Mouse (Mus musculus) ES-E14 (cell line): Measurements from ENCODE around the gene Cfap58. TPM values are rescaled to one million over a fixed set of nuclear protein-coding genes. Genes with fewer than 3 reads are reported as not detected.

Experiments
- DNase-seq: peaks from one replicate; pipeline ENCODE4 v3.0.0-alpha.2; 2013; ENCODE audit warnings: low read depth, low spot score
- H3K27ac ChIP-seq: 2 replicates; pipeline ENCODE4 v1.5.1; 2012; ENCODE audit warnings: low read depth, mild to moderate bottlenecking, low read length, moderate library complexity, mixed read lengths; ENCODE audit not compliant: poor library complexity, insufficient read depth, severe bottlenecking
- H3K36me3 ChIP-seq: 2 replicates; pipeline ENCODE4 v1.6.1; 2012; ENCODE audit warnings: mild to moderate bottlenecking, low read length, moderate library complexity, mixed read lengths; ENCODE audit not compliant: control insufficient read depth, poor library complexity, insufficient read depth, severe bottlenecking
- H3K4me1 ChIP-seq, 2 experiments: fragments of 150-350 bp in 1 of 2; sonication (generic) in 1 of 2; 2 replicates each; pipeline ENCODE4 v1.6.1; 2012; ENCODE audit warnings: low read length in 2 of 2, mild to moderate bottlenecking in 1 of 2, mixed read lengths in 1 of 2; ENCODE audit not compliant: control insufficient read depth in 2 of 2, insufficient read depth in 2 of 2, poor library complexity in 1 of 2
- H3K4me3 ChIP-seq, 2 experiments: fragments of 150-350 bp in 1 of 2; sonication (generic) in 1 of 2; 2 replicates each; pipeline ENCODE4 v1.5.1; 2012; ENCODE audit warnings: low read length in 2 of 2, low read depth in 1 of 2, mild to moderate bottlenecking in 1 of 2, mixed read lengths in 1 of 2; ENCODE audit not compliant: insufficient read depth in 1 of 2, poor library complexity in 1 of 2, severe bottlenecking in 1 of 2
- H3K9ac ChIP-seq: 2 replicates; pipeline ENCODE4 v1.6.1; 2012; ENCODE audit warnings: low read depth, mild to moderate bottlenecking, low read length, mixed read lengths; ENCODE audit not compliant: poor library complexity, insufficient read depth, severe bottlenecking
- H3K9me3 ChIP-seq: fragments of 150-350 bp; sonication (generic); 2 replicates; pipeline ENCODE4 v1.6.1; 2012; ENCODE audit warnings: low read depth, mild to moderate bottlenecking, low read length; ENCODE audit not compliant: control insufficient read depth, insufficient read depth
- CHD2 ChIP-seq: IDR thresholded peaks from 2 replicates; pipeline ENCODE4 v1.6.1; 2014; ENCODE audit warnings: mild to moderate bottlenecking, low read depth, low read length, inconsistent platforms
- HCFC1 ChIP-seq: IDR thresholded peaks from 2 replicates; pipeline ENCODE4 v1.6.1; 2012; ENCODE audit warnings: low read length, inconsistent platforms, borderline replicate concordance; ENCODE audit not compliant: insufficient read depth
- MAFK ChIP-seq: IDR thresholded peaks from 2 replicates; pipeline ENCODE4 v1.6.1; 2014; ENCODE audit warnings: mild to moderate bottlenecking, low read depth, low read length, inconsistent platforms; ENCODE audit not compliant: insufficient read depth
- ZC3H11A ChIP-seq: IDR thresholded peaks from 2 replicates; pipeline ENCODE4 v1.6.1; 2012; ENCODE audit warnings: low read depth, mild to moderate bottlenecking, inconsistent platforms, low read length, borderline replicate concordance
- ZNF384 ChIP-seq: IDR thresholded peaks from 2 replicates; pipeline ENCODE4 v1.6.1; 2012; ENCODE audit warnings: low read depth, low read length, inconsistent platforms
- in situ Hi-C, 2 experiments: fragments of 600-800 bp; cut with MboI; formaldehyde crosslinking; loops; one replicate each; pipeline ENCODE4 v1.15.1; 2025; ENCODE audit warnings: low sequenced_read_pairs in 2 of 2, inconsistent platforms in 1 of 2; ENCODE audit not compliant: unreplicated experiment in 2 of 2
- total RNA-seq: library from RNA; depleted of rRNA; stranded (reverse); fragments of 300-350 nt; gene quantifications from 2 replicates; pipeline ENCODE4 v1.2.3, GENCODE M21; 2012

The Cfap58 gene
- total RNA-seq, 1 experiment = not detected

DNA sequence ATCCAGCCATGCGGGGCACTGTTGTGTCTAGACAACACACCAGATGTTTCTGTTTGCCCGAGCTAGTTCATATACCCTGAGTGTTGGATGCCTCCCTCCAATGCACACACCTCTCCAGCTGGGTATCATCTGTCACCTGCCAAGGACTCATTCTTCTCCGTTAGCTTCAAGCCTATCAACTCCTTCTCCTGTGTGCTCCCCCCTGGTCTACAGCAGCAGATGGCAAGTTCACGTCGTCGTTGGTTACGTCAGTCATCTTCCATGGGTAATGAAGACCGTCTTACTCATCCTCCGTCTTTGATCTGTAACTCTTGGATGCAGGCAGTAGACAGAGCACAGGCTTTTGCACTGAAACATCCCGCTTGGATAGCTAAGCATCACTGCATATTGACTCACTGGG is 42.8 kb downstream of the Cfap58 start:
- no peak for DNase-seq
- H3K9ac ChIP-seq = no peak overlapping the region
- no peak overlapping the region for H3K4me3 ChIP-seq
- in situ Hi-C loops = no loop called here
- H3K36me3 ChIP-seq = no peaks in the 10 kb centered on the region
- no peak overlapping the region for H3K27ac ChIP-seq
- H3K4me1 ChIP-seq = peaks cover 0 to 3% of the 10 kb centered on the region in 2 experiments; a peak in 1 of 4 replicates
- no peaks in the 10 kb centered on the region for H3K9me3 ChIP-seq
- TF ChIP-seq MAFK (no peak), ZC3H11A (no peak), HCFC1 (no peak), ZNF384 (no peak), CHD2 (no peak)

DNA sequence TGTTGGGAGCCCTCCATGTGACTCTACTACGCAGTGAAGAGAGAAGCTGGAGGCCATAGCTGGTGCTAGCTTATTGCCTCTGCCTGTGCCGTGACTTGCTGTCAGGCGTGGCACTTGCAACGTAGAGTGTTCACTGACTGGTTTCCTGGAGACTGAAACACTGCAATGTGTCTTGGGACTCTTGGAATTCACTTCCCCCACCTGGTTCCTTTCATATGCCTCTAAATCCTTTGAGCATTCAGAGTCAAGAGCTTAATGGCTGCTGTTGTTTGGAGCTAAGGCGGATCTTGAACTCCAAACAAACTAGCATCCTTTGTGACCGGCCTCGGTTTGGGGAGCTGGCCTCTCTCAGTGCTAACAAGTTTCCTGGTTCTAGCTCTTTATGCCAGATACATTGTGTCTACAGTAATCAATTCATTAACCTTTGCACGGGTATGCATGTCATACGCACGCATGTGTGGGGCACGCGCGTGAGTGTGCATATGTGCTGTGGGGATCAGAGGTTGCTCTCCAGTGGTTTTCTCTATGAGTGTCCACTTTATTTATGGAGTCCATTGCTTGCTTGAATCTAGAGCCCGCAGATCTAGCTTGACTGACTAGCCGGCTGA is 48.2 kb downstream of the Cfap58 start:
- no peak for TF ChIP-seq CHD2
- no peak for TF ChIP-seq ZC3H11A
- TF ChIP-seq ZNF384 = no peak
- no peak for TF ChIP-seq HCFC1
- Histone ChIP-seq H3K36me3 (no peaks in the 10 kb centered on the region), H3K9me3 (no peaks in the 10 kb centered on the region), H3K4me3 (no peak overlapping the region), H3K9ac (no peak overlapping the region), H3K27ac (no peak overlapping the region), H3K4me1 (peaks cover 0 to 3% of the 10 kb centered on the region in 2 experiments; a peak in 1 of 4 replicates)
- peak; percentile 17 for DNase-seq
- in situ Hi-C loops = no loop called here

DNA sequence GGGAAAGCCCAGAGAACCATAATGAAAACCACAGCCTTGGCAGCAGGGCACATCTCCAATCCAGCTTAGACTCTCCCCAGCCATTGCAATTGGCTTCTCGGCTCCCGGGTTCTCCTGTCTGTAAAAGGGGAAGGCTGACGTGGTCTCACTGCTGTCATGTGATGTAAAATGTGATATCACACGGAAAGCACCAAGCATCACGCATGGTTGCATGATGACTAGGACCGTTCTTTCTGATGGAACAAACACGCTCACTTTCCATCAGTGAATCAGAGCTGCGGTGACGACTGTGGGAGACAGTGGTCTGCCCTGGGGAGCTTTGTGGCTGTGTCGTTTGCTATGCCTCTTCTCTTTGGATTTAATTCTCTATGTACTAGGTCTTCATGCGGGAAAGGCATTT is 50.5 kb downstream of the Cfap58 start:
- no peaks in the 10 kb centered on the region for H3K9me3 ChIP-seq
- H3K9ac ChIP-seq = no peak overlapping the region
- no peak overlapping the region for H3K27ac ChIP-seq
- no peak overlapping the region for H3K4me3 ChIP-seq
- no peak for TF ChIP-seq CHD2
- no peak for TF ChIP-seq ZC3H11A
- no peak for TF ChIP-seq HCFC1
- TF ChIP-seq MAFK = no peak
- no peak for TF ChIP-seq ZNF384
- in situ Hi-C loops = no loop called here
- DNase-seq = no peak
- H3K36me3 ChIP-seq = no peaks in the 10 kb centered on the region
- H3K4me1 ChIP-seq = peaks cover 0 to 3% of the 10 kb centered on the region in 2 experiments; a peak in 1 of 4 replicates

DNA sequence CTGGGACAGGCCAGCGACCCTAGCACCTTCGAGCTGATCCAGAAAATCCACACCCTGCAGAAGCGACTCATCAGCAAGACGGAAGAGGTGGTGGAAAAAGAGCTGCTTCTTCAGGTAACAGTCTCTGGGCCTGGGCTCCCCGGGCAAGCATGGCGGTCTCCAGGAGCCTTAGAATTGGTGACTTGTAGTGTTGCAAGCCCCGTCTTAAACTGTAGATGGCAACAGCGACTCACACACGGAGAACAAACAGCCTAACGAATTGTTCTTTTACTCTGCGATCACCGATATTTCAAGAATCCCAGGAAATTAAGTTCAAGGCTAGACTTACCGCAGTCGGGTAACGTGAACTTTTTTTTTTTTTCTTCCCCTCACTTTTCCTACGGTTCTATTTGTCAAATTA is 51.0 kb downstream of the Cfap58 start:
- TF ChIP-seq MAFK = no peak
- no peak overlapping the region for H3K4me3 ChIP-seq
- H3K27ac ChIP-seq = no peak overlapping the region
- no peaks in the 10 kb centered on the region for H3K36me3 ChIP-seq
- H3K4me1 ChIP-seq = no peaks in the 10 kb centered on the region; a peak in 1 of 4 replicates
- DNase-seq = peak; percentile 25
- in situ Hi-C loops = no loop called here
- H3K9me3 ChIP-seq = no peaks in the 10 kb centered on the region
- no peak overlapping the region for H3K9ac ChIP-seq

DNA sequence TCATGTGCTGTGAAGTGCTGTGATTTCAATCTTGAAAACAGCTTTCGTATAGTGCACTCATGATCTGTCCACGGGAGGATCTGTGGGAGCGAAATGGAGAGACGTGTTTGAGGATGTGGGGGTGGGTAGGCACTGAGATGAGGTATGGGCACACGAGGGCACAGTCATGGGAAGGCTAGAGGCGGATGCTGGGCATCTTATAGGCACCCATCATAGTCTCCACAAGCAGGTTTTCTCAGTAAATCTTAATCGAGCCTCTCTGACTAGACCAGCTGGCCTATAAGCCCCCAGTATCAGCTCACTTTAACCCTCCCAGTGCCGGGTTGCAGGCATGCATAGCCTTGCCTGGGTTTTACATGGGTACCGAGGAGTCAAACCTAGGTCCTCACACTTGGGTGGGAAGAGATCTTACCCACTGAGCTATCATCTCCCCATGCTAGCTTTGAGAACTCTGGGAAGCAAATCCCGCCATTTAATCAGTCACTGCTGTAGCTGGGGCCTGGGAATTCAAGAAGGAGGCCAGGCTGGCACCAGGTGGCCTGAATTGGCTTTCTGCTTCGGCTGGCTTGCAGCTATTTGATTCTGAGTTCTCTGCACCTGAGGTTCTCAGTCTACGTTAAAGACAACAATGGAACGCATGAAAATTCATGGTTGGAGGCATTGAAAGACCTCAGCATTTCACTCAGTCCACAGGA is 51.6 kb downstream of the Cfap58 start:
- Histone ChIP-seq H3K36me3 (no peaks in the 10 kb centered on the region), H3K9ac (no peak overlapping the region), H3K4me3 (no peak overlapping the region), H3K9me3 (no peaks in the 10 kb centered on the region), H3K4me1 (no peaks in the 10 kb centered on the region), H3K27ac (no peak overlapping the region)
- in situ Hi-C loops = no loop called here
- DNase-seq = no peak
- TF ChIP-seq ZNF384 (no peak), CHD2 (no peak), ZC3H11A (no peak), HCFC1 (no peak), MAFK (no peak)
